Mouse (Mus musculus): ENCODE measurements around the gene Gm21969.
A peak's percentile ranks its signal among the peaks of the same experiment; 100 is the strongest.

- TF ChIP-seq EP300 (IDR thresholded peaks at IDR 0.05; ENCODE audit: low read depth) (no peak), CTCF (IDR thresholded peaks at IDR 0.05; ENCODE audit: low read depth) (peak; percentile 75)
Observed at GRCm38 (mm10) chr4:139684639-139685017, 81.6 kb downstream of the Gm21969 start.
